Mouse (Mus musculus) E14TG2a.4 (cell line): ENCODE measurements around the gene Nfic.

Experiments used
- H3K27me3 ChIP-seq: 2 replicates; pipeline ENCODE4 v1.6.1; 2014; ENCODE audit warnings: low read length, control low read depth; ENCODE audit not compliant: insufficient read depth
- H3K36me3 ChIP-seq: 2 replicates; pipeline ENCODE4 v1.6.1; 2014; ENCODE audit warnings: low read length, control low read depth; ENCODE audit not compliant: insufficient read depth
- H3K4me1 ChIP-seq: replicated peaks from 2 replicates; pipeline ENCODE4 v1.6.1; 2014; ENCODE audit warnings: low read depth, low read length, control low read depth
- H3K4me3 ChIP-seq: replicated peaks from 2 replicates; pipeline ENCODE4 v1.5.1; 2014; ENCODE audit warnings: mild to moderate bottlenecking, low read length
- H3K9me3 ChIP-seq: 2 replicates; pipeline ENCODE4 v1.6.1; 2014; ENCODE audit warnings: low read length, control low read depth
- CTCF ChIP-seq: conservative IDR thresholded peaks from 2 replicates; pipeline ENCODE4 v1.5.1; 2014; ENCODE audit warnings: low read length
- NANOG ChIP-seq: IDR thresholded peaks from 2 replicates; pipeline ENCODE4 v1.6.1; 2014; ENCODE audit warnings: borderline replicate concordance, low read length, mixed read lengths
- POU5F1 ChIP-seq: IDR thresholded peaks from 2 replicates; pipeline ENCODE4 v1.6.1; 2014; ENCODE audit warnings: low read length, borderline replicate concordance

Nfic gene

DNA sequence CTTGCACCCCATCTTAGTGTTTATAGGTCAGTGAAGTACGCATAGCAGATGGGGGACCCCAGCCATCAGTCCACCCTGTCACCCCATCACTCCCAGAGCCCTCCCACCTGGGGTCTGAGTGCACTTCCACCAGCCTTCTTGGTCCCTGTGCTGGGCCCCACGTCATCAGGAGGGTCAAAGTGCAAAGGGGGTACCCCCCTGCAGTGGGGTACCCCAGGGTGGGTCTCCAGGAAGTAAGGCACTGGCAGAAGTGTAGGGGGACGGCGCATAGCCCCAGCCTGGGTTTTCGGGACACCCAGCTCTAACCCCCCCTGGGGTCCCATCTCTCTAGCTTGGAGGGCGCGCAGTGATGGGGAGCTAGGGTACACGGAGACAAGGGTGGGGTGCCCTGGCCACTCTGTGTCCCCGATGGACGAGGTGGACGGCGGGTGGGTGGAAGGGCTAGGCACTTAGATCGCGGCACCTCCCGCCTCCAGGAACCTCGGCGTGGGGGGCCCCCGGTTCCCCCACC, 55.6 kb downstream of the Nfic start:
- Histone ChIP-seq H3K27me3 (no peaks in the 10 kb centered on the region), H3K4me3 (peak overlapping the region; percentile 77), H3K4me1 (peaks cover 95% of the 10 kb centered on the region), H3K36me3 (peaks cover 15% of the 10 kb centered on the region), H3K9me3 (no peaks in the 10 kb centered on the region)
- no peak for TF ChIP-seq CTCF
- TF ChIP-seq POU5F1: no peak
- TF ChIP-seq NANOG: no peak

DNA sequence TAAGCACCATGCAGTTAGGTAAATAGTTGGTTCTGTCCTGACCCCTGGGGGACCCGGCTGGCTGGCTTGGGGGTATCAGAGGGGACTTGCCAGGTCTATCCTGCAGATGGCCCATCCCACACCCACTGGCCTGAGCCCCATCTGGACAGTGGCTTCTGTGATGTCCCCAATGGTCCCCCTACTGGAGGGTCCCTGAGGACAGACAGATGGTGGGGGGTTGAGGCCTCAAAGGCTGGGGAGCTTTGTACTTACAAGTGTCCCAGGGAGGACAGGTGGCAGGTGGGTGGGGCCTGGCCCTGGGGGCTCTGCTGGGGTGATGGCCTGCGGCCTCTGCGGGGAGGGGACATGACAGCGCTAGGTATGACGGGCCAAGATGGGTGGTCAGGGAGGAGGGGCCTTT, 56.1 kb downstream of the Nfic start:
- Histone ChIP-seq H3K36me3 (peaks cover 15% of the 10 kb centered on the region), H3K4me1 (peaks cover 90% of the 10 kb centered on the region), H3K27me3 (no peaks in the 10 kb centered on the region), H3K4me3 (peak overlapping the region; percentile 77), H3K9me3 (no peaks in the 10 kb centered on the region)
- no peak for TF ChIP-seq NANOG
- TF ChIP-seq CTCF: no peak
- no peak for TF ChIP-seq POU5F1

DNA sequence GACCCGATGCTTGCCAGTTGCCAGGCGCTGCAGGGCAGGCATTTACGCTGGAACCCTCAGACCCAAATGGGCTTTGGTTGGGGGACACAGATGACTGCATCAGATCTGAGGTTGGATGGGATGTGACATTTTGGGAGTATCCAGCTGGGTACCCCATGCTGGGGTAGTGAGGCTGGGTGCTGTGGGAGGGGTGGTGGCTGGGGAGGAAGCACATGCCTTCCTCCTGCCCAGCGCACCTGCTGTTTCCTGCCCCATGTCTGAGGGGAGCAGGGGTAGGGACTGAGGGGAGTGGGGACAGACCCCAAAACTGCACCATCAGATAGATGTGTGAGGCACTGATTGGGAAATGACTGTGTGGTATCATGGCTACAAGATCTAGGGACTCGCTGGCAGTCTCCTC, 58.7 kb downstream of the Nfic start:
- H3K36me3 ChIP-seq: peaks cover 16% of the 10 kb centered on the region
- no peaks in the 10 kb centered on the region for H3K9me3 ChIP-seq
- no peak for TF ChIP-seq NANOG
- no peak for TF ChIP-seq CTCF
- no peak for TF ChIP-seq POU5F1
- no peaks in the 10 kb centered on the region for H3K27me3 ChIP-seq
- H3K4me1 ChIP-seq: peaks cover 86% of the 10 kb centered on the region
- H3K4me3 ChIP-seq: peak overlapping the region; percentile 32

DNA sequence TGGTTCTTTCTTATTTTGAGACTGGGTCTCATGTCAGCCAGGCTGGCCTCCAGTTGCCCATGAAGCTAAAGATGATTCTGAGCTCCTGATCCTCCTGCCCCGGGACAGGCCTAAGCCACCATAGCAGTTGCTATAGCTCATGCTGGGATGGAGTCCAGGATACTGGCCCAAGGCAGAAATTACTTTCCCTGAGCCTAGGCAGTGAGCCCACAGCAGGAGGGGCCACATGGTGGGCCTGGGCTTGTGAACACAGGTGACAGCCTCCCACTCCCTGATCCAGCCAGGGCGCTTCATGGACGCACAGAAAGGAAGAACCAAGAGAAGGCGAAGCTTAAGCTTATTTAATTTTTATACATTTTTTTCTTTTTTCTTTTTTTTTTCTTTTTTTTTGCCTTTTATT, 59.6 kb downstream of the Nfic start:
- H3K27me3 ChIP-seq: no peaks in the 10 kb centered on the region
- TF ChIP-seq POU5F1: no peak
- TF ChIP-seq NANOG: no peak
- no peak for TF ChIP-seq CTCF
- H3K4me3 ChIP-seq: no peak overlapping the region
- peaks cover 25% of the 10 kb centered on the region for H3K36me3 ChIP-seq
- H3K4me1 ChIP-seq: peaks cover 80% of the 10 kb centered on the region
- H3K9me3 ChIP-seq: no peaks in the 10 kb centered on the region

DNA sequence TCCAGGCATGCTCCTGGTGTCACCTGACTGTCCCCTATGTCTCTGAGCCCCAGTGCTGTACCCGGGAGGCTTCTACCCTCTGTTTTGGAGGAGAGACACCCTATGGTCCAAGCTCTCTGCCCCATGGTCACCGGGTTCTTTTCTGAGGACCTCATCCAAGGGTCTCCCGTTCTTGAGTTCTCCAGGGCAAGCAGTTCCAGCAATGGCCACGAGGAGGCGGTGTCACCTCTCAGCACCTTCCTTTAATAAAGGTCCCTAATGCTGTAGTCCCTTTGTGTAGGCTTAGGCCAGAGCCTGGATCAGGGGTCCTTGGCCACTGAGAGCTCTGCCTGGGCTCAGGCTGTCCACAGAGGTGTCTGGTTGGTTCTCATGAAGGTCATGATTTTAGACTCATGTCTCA, 60.3 kb downstream of the Nfic start:
- TF ChIP-seq CTCF (peak; percentile 100), POU5F1 (no peak), NANOG (no peak)
- Histone ChIP-seq H3K36me3 (peaks cover 28% of the 10 kb centered on the region), H3K4me1 (peaks cover 80% of the 10 kb centered on the region), H3K4me3 (no peak overlapping the region), H3K9me3 (no peaks in the 10 kb centered on the region), H3K27me3 (no peaks in the 10 kb centered on the region)

DNA sequence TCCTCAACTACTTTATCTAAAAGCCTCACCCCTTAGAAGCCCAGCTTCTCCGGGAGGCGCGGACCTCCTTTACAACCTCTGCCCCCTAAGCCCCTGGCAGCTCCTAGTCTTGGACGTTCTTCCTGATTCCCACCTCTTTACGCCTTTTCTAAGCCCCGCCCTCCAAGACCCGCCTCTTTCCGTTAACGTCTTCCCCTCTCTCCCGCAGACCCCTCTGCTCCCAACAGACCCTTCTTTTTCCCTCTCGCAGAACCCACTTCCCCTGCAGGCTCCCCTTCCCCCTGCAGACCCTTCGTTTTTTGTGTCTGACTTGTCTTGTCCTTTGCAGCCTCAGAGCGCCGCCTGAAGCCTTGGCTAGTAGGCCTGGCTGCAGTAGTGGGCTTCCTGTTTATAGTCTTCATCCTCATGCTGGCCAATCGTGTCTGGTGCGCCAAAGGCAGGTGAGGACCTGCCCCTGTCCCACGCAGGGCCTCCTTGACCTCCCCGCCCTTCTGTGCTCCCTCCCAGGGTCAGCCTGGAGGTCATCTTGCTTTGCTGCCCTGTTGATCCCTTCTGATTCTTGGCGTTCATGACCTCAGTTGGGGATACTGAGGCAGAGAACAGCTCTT, 61.9 kb downstream of the Nfic start:
- Histone ChIP-seq H3K4me1 (peaks cover 81% of the 10 kb centered on the region), H3K9me3 (no peaks in the 10 kb centered on the region), H3K27me3 (no peaks in the 10 kb centered on the region), H3K36me3 (peaks cover 30% of the 10 kb centered on the region), H3K4me3 (peak overlapping the region; percentile 46)
- no peak for TF ChIP-seq POU5F1

DNA sequence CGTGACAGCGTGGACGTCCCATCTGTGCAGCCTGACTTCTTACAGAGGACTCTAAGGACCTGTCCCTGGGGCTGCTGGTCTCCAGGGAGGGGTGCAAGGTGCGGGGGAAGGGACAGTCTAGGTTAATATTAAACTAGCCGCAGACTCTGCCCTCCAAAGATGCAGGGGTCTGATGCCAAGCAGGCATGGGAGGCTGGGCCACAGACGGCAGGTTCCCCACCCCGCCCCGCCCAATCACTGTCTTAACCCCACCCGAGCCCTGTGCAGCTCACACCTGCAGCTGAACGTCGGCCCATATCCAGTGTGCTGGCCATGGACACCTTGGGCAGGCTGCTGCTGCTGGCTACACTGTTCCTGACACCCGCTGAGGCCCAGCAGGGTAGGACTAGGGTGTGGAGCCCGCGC, 62.7 kb downstream of the Nfic start, which contains the start of gene Smim24:
Gene Smim24 (plus strand): TSS at position 271 of the 405 bp plus-strand sequence.
- Histone ChIP-seq H3K4me3 (peak within 1 kb of the TSS; percentile 46), H3K4me1 (peaks cover 81% of the 10 kb centered on the region), H3K36me3 (peaks cover 38% of the 10 kb centered on the region), H3K9me3 (no peaks in the 10 kb centered on the region), H3K27me3 (no peaks in the 10 kb centered on the region)
- TF ChIP-seq NANOG (no peak), CTCF (no peak), POU5F1 (no peak)

DNA sequence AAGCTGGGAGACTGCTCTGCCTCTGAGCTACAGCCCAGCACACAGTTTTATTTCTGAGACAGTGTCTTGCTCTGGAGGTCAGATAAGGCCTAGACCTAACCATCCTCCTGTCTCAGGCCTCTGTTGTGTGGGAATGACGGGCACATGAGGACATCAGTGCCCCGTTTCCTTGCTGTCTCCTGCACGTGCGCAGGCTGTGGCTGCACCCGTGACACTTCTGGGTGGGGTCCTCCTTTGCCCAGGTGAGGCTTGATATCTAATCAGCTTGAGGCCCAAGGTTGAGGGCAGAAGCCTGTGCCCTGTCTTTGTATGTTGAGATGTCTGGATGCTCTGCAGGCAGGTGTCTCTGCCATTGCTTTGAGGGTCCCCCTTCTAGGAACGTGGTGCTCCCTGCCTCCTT, 63.2 kb downstream of the Nfic start:
- no peak for TF ChIP-seq POU5F1
- no peak for TF ChIP-seq CTCF
- TF ChIP-seq NANOG: no peak
- no peak overlapping the region for H3K4me3 ChIP-seq
- no peaks in the 10 kb centered on the region for H3K27me3 ChIP-seq
- no peaks in the 10 kb centered on the region for H3K9me3 ChIP-seq
- H3K4me1 ChIP-seq: peaks cover 81% of the 10 kb centered on the region
- peaks cover 43% of the 10 kb centered on the region for H3K36me3 ChIP-seq

DNA sequence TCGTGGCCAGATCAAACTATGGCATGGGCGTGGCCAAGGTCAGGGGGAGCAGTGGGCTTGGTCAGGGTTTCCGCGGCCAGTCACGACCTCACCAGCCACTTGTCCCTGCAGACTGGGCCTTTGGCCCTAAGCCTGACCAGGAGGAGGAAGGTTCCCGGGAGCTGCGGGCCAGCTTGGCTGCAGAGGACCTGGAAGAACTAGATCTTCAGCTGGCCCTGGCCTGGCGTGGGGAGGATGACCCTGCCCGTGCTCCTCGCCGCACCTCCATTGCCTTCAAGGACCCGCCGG, 64.8 kb downstream of the Nfic start:
- no peaks in the 10 kb centered on the region for H3K27me3 ChIP-seq
- peaks cover 59% of the 10 kb centered on the region for H3K36me3 ChIP-seq
- no peak for TF ChIP-seq POU5F1
- TF ChIP-seq CTCF: no peak
- no peak for TF ChIP-seq NANOG
- peak overlapping the region; percentile 20; the same call in 1 of the 2 replicates for H3K4me3 ChIP-seq
- H3K9me3 ChIP-seq: no peaks in the 10 kb centered on the region
- peaks cover 81% of the 10 kb centered on the region for H3K4me1 ChIP-seq
